Mouse (Mus musculus) myocyte (in vitro differentiated cells): ENCODE measurements at regions not wholly inside any gene's neighbourhood (a gene's known extent, or its start where the extent isn't known, plus 50 kb on each side); places are given as distances from the start of the nearest gene placed in this dataset.

Experiments used
- H3K27me3 ChIP-seq: one replicate; pipeline ENCODE4 v1.6.1; 2011; ENCODE audit not compliant: control insufficient read depth, insufficient read depth, insufficient read length
- H3K36me3 ChIP-seq: one replicate; pipeline ENCODE4 v1.6.1; 2011; ENCODE audit not compliant: control insufficient read depth, insufficient read depth
- H3K4me2 ChIP-seq: one replicate; pipeline ENCODE4 v1.6.1; 2011; ENCODE audit warnings: low read depth, control low read depth
- H3K4me3 ChIP-seq: one replicate; pipeline ENCODE4 v1.5.1; 2011; ENCODE audit warnings: mild to moderate bottlenecking, control low read depth, moderate library complexity
- H3K79me2 ChIP-seq: one replicate; pipeline ENCODE4 v1.6.1; 2011; ENCODE audit not compliant: control insufficient read depth, insufficient read depth
- H3ac ChIP-seq: one replicate; pipeline ENCODE4 v1.6.1; 2011; ENCODE audit not compliant: control insufficient read depth, insufficient read length
- CEBPB ChIP-seq: IDR thresholded peaks from 2 replicates; pipeline ENCODE4 v1.6.1; 2011; ENCODE audit warnings: mild to moderate bottlenecking, moderate library complexity; ENCODE audit not compliant: poor library complexity, insufficient read depth, severe bottlenecking
- E2F4 ChIP-seq: IDR thresholded peaks from one replicate; pipeline ENCODE4 v1.6.1; 2011; ENCODE audit warnings: mild to moderate bottlenecking, control low read depth, moderate library complexity; ENCODE audit not compliant: insufficient read depth
- MAX ChIP-seq: IDR thresholded peaks from one replicate; pipeline ENCODE4 v1.6.1; 2011; ENCODE audit warnings: low read depth, mild to moderate bottlenecking, control low read depth
- MYOD1 ChIP-seq, 3 experiments: IDR thresholded peaks; one replicate each; pipeline ENCODE4 v1.6.1; 2011; ENCODE audit warnings: control low read depth in 2 of 3, low read depth in 2 of 3, mild to moderate bottlenecking in 2 of 3, moderate library complexity in 1 of 3; ENCODE audit not compliant: insufficient read length in 2 of 3, control insufficient read depth in 1 of 3
- MYOG ChIP-seq, 3 experiments: IDR thresholded peaks; one replicate each; pipeline ENCODE4 v1.6.1; 2011; ENCODE audit warnings: control low read depth in 2 of 3, low read depth in 2 of 3, mild to moderate bottlenecking in 2 of 3; ENCODE audit not compliant: insufficient read length in 2 of 3, control insufficient read depth in 1 of 3, insufficient read depth in 1 of 3
- POLR2A ChIP-seq: IDR thresholded peaks from one replicate; pipeline ENCODE4 v1.6.1; 2011; ENCODE audit warnings: low read depth, mild to moderate bottlenecking, control low read depth, moderate library complexity; ENCODE audit not compliant: insufficient read length
- POLR2AphosphoS2 ChIP-seq: IDR thresholded peaks from one replicate; pipeline ENCODE4 v1.6.1; 2011; ENCODE audit warnings: low read depth, control low read depth; ENCODE audit not compliant: insufficient read length
- REST ChIP-seq: IDR thresholded peaks from one replicate; pipeline ENCODE4 v1.6.1; 2011; ENCODE audit warnings: mild to moderate bottlenecking, control low read depth, moderate library complexity; ENCODE audit not compliant: insufficient read depth, insufficient read length
- SRF ChIP-seq: IDR thresholded peaks from one replicate; pipeline ENCODE4 v1.6.1; 2011; ENCODE audit warnings: low read depth; ENCODE audit not compliant: control insufficient read depth, insufficient read length
- TCF12 ChIP-seq: IDR thresholded peaks from one replicate; pipeline ENCODE4 v1.6.1; 2011; ENCODE audit warnings: mild to moderate bottlenecking, control low read depth; ENCODE audit not compliant: poor library complexity, insufficient read depth, severe bottlenecking
- TCF3 ChIP-seq: IDR thresholded peaks from one replicate; pipeline ENCODE4 v1.6.1; 2011; ENCODE audit warnings: low read depth, control low read depth; ENCODE audit not compliant: insufficient read length
- USF1 ChIP-seq: IDR thresholded peaks from one replicate; pipeline ENCODE4 v1.6.1; 2011; ENCODE audit warnings: low read depth, mild to moderate bottlenecking, control low read depth, moderate library complexity

DNA sequence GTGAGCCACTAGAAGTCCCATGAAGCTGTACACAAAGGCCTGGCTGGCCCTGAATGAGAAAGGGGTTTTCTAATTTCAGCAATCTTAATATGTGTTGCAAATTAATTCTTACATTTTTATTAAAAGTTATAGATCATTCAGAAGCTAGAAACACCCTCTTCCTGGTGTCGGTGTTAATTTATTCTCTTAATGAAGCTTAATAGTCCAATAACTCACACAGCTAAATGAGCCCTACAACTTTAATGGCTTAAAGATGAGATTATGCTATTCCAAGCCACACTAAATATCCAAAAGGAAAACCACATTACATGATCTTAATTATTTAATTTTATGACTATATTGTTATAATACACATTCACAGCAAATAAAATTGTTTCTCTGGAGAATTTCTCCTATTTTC, 585.7 kb downstream of the Basp1 start:
- no peak overlapping the region for H3K4me2 ChIP-seq
- no peaks in the 10 kb centered on the region for H3K79me2 ChIP-seq
- no peaks in the 10 kb centered on the region for H3K36me3 ChIP-seq
- no peak overlapping the region for H3ac ChIP-seq
- H3K27me3 ChIP-seq, result no peaks in the 10 kb centered on the region
- no peak overlapping the region for H3K4me3 ChIP-seq
- TF ChIP-seq E2F4, result no peak
- no peak for TF ChIP-seq POLR2A
- no peak for TF ChIP-seq CEBPB
- TF ChIP-seq MAX, result no peak
- TF ChIP-seq USF1, result no peak
- no peak for TF ChIP-seq MYOG (IDR thresholded peaks at IDR 0.05; ENCODE audit: control insufficient read depth in 1 of 3, insufficient read depth in 1 of 3, insufficient read length in 2 of 3, low read depth in 2 of 3)
- TF ChIP-seq TCF12, result no peak
- no peak for TF ChIP-seq REST

DNA sequence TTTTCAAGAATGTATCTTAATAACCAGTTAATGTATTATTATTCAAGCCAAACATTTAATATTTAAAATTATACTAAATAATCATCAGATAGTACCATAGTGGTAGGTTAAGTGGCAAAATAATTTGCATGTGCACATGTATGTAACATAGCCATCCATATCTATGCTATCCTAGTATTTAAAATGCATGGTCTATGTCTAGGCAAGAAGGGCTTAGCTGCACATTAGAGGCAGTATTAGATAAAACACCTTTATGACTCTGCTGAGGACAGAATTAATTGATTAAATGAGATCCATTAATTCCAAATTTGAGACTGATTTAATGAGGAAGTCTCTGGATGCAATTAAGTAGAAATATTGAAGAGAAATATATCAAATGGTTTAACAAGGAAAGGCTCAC, 586.3 kb downstream of the Basp1 start:
- no peaks in the 10 kb centered on the region for H3K27me3 ChIP-seq
- TF ChIP-seq MYOG (IDR thresholded peaks at IDR 0.05; ENCODE audit: control insufficient read depth in 1 of 3, insufficient read depth in 1 of 3, insufficient read length in 2 of 3, low read depth in 2 of 3), result no peak
- TF ChIP-seq REST, result no peak
- TF ChIP-seq POLR2AphosphoS2, result no peak
- no peak for TF ChIP-seq MYOD1 (IDR thresholded peaks at IDR 0.05; ENCODE audit: control insufficient read depth in 1 of 3, insufficient read length in 2 of 3, low read depth in 2 of 3)
- no peak for TF ChIP-seq MAX
- no peak for TF ChIP-seq CEBPB
- TF ChIP-seq SRF, result no peak
- no peak for TF ChIP-seq POLR2A
- no peak for TF ChIP-seq E2F4
- no peak for TF ChIP-seq TCF12
- TF ChIP-seq TCF3, result no peak
- no peak for TF ChIP-seq USF1
- H3K4me3 ChIP-seq, result no peak overlapping the region
- no peak overlapping the region for H3ac ChIP-seq
- H3K36me3 ChIP-seq, result no peaks in the 10 kb centered on the region
- H3K4me2 ChIP-seq, result no peak overlapping the region
- H3K79me2 ChIP-seq, result no peaks in the 10 kb centered on the region

DNA sequence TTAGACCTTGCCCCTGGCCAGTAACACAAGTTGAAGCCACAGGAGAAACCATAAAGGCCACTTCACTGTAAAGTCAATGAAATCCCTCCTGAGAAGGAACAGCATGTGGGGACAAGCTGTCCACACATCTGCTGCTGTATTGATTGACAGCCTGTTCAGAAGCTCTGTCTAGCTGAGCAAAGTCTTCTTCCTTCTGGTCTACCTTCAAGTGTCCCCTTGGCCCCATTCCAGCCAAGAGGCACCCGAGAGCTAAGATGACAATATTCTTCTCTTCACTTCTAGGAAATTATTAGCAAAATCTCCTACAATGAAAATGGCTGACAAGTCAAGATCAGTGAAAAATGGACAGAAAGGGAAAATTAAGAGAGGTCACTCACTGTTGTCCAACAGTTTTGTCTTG, 616.7 kb downstream of the Basp1 start:
- no peak overlapping the region for H3K4me3 ChIP-seq
- H3ac ChIP-seq, result no peak overlapping the region
- H3K79me2 ChIP-seq, result no peaks in the 10 kb centered on the region
- H3K36me3 ChIP-seq, result no peaks in the 10 kb centered on the region
- TF ChIP-seq CEBPB (no peak), USF1 (no peak), SRF (no peak), TCF12 (no peak), MYOD1 (IDR thresholded peaks at IDR 0.05; ENCODE audit: control insufficient read depth in 1 of 3, insufficient read length in 2 of 3, low read depth in 2 of 3) (no peak), MYOG (IDR thresholded peaks at IDR 0.05; ENCODE audit: control insufficient read depth in 1 of 3, insufficient read depth in 1 of 3, insufficient read length in 2 of 3, low read depth in 2 of 3) (no peak), TCF3 (no peak), POLR2A (no peak)
- H3K4me2 ChIP-seq, result no peak overlapping the region
- no peaks in the 10 kb centered on the region for H3K27me3 ChIP-seq

DNA sequence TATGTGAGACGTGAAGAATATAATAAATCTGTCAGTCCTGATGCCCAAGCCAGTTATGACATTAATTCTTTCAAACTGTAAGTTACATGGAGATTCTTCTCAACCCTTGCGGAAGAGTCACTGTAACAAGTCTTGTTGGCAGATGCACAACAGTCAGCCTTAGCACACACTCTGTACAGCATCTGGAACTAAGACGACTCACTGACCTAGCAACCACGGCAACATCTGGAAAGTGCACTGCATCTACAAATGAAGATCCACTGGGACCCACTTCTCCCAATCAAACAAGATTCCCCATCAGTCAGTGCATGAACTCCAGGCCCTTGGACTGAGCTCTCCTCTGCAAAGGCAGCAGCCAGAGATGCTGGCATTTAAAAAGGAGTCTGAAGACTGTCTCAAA, 620.2 kb downstream of the Basp1 start:
- Histone ChIP-seq H3K4me2 (no peak overlapping the region), H3ac (no peak overlapping the region), H3K4me3 (no peak overlapping the region), H3K27me3 (no peaks in the 10 kb centered on the region), H3K79me2 (no peaks in the 10 kb centered on the region), H3K36me3 (no peaks in the 10 kb centered on the region)
- TF ChIP-seq POLR2A (no peak), MYOG (IDR thresholded peaks at IDR 0.05; ENCODE audit: control insufficient read depth in 1 of 3, insufficient read depth in 1 of 3, insufficient read length in 2 of 3, low read depth in 2 of 3) (no peak), REST (no peak), E2F4 (no peak), TCF3 (no peak), POLR2AphosphoS2 (no peak), TCF12 (no peak), MYOD1 (IDR thresholded peaks at IDR 0.05; ENCODE audit: control insufficient read depth in 1 of 3, insufficient read length in 2 of 3, low read depth in 2 of 3) (no peak), CEBPB (no peak), MAX (no peak), SRF (no peak), USF1 (no peak)

DNA sequence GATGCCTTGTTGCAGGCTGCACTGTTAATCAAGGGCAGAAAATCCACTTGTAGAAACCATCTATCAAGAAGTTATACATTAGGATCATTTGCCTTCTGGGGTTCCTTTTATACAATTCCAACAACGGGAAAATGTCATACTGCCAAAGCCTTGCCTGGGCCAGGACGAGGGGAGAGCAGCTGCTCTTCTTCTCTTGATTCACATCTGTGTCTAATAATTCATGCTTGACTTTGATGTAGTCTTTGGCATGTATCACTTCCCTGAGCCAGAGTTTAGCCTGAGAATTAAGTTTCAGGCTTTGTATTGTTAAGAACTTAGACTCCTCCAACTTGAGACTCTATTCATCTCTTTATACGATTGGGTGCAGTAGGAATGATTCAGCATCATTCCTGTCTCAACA, 627.2 kb downstream of the Basp1 start:
- H3K4me2 ChIP-seq, result no peak overlapping the region
- no peaks in the 10 kb centered on the region for H3K36me3 ChIP-seq
- no peaks in the 10 kb centered on the region for H3K27me3 ChIP-seq
- no peaks in the 10 kb centered on the region for H3K79me2 ChIP-seq
- TF ChIP-seq POLR2AphosphoS2 (no peak), TCF12 (no peak), TCF3 (no peak), MYOG (IDR thresholded peaks at IDR 0.05; ENCODE audit: control insufficient read depth in 1 of 3, insufficient read depth in 1 of 3, insufficient read length in 2 of 3, low read depth in 2 of 3) (no peak), SRF (no peak)
- no peak overlapping the region for H3K4me3 ChIP-seq
- H3ac ChIP-seq, result no peak overlapping the region
